Mouse (Mus musculus) gastrocnemius, postnatal 10 days (tissue): ENCODE results near the gene Ick. TPM values are rescaled to one million over a fixed set of nuclear protein-coding genes. Genes with fewer than 3 reads are reported as not detected.
"Not testable (repeated sequence)": the region's sequence is repeated elsewhere in the genome, so short reads cannot be mapped to it uniquely, and the experiment has no call there.

Source experiments
- DNase-seq: peaks from one replicate; pipeline ENCODE4 v3.0.0; 2021; ENCODE audit warnings: mixed read lengths
- long read RNA-seq, 2 experiments: library from polyadenylated mRNA; stranded (forward); transcript quantifications; one replicate each; pipeline ENCODE4 v2.0.0; 2021
- total RNA-seq, 2 experiments: library from RNA; stranded (reverse); gene quantifications; 2 replicates each; pipeline ENCODE4 v1.2.3; 2021

Gene Ick
- 10 to 100 TPM; 15.5 to 20.6 TPM for total RNA-seq
- long read RNA-seq, experiment 1, full-length matches to known transcripts, result 13 of 17 reads
- long read RNA-seq, experiment 1, partial matches to known transcripts, result 2 of 17 reads
- long read RNA-seq, experiment 1, other reads (novel, unspliced or antisense), result 2 of 17 reads
- long read RNA-seq, experiment 2, full-length matches to known transcripts, result 16 of 19 reads
- long read RNA-seq, experiment 2, partial matches to known transcripts, result 1 of 19 reads
- long read RNA-seq, experiment 2, other reads (novel, unspliced or antisense), result 2 of 19 reads

- peak; percentile 69 for DNase-seq
Measured at GRCm38 (mm10) chr9:78108796-78109239, at the start of gene Ick, which contains the start of gene Fbxo9. Gene Ick (plus strand): TSS chr9:78109192. Gene Fbxo9 (minus strand): TSS chr9:78109065.

- no peak for DNase-seq
Measured at GRCm38 (mm10) chr9:78059525-78060120, 49.4 kb upstream of the Ick start.

- DNase-seq, result no peak
Measured at GRCm38 (mm10) chr9:78062392-78062791, 46.6 kb upstream of the Ick start.

GRCm38 (mm10) chr9:78064121-78064520 lies 44.9 kb upstream of the Ick start:
- no peak for DNase-seq

GRCm38 (mm10) chr9:78070496-78070895 lies 38.5 kb upstream of the Ick start:
- DNase-seq, result no peak

GRCm38 (mm10) chr9:78071626-78072025 lies 37.4 kb upstream of the Ick start:
- DNase-seq, result no peak

- not testable (repeated sequence) for DNase-seq
Measured at GRCm38 (mm10) chr9:78073291-78073690, 35.7 kb upstream of the Ick start.

- DNase-seq, result no peak
Measured at GRCm38 (mm10) chr9:78073713-78074340, 35.2 kb upstream of the Ick start.

GRCm38 (mm10) chr9:78075256-78075655 lies 33.7 kb upstream of the Ick start:
- no peak for DNase-seq

GRCm38 (mm10) chr9:78078240-78078639 lies 30.8 kb upstream of the Ick start:
- no peak for DNase-seq

- no peak for DNase-seq
Measured at GRCm38 (mm10) chr9:78081835-78082234, 27.2 kb upstream of the Ick start.

GRCm38 (mm10) chr9:78084341-78084740 lies 24.7 kb upstream of the Ick start:
- DNase-seq, result no peak

- DNase-seq, result no peak
Measured at GRCm38 (mm10) chr9:78085722-78086287, 23.2 kb upstream of the Ick start.

GRCm38 (mm10) chr9:78087751-78088150 lies 21.2 kb upstream of the Ick start:
- no peak for DNase-seq

GRCm38 (mm10) chr9:78088521-78088920 lies 20.5 kb upstream of the Ick start:
- no peak for DNase-seq

GRCm38 (mm10) chr9:78088971-78089370 lies 20.0 kb upstream of the Ick start:
- no peak for DNase-seq

- DNase-seq, result no peak
Measured at GRCm38 (mm10) chr9:78089906-78090305, 19.1 kb upstream of the Ick start.

GRCm38 (mm10) chr9:78090596-78090995 lies 18.4 kb upstream of the Ick start:
- no peak for DNase-seq

- no peak for DNase-seq
Measured at GRCm38 (mm10) chr9:78095686-78096085, 13.3 kb upstream of the Ick start.

- DNase-seq, result no peak
Measured at GRCm38 (mm10) chr9:78096376-78096775, 12.6 kb upstream of the Ick start.

GRCm38 (mm10) chr9:78100956-78101355 lies 8.0 kb upstream of the Ick start:
- no peak for DNase-seq

GRCm38 (mm10) chr9:78101431-78101830 lies 7.6 kb upstream of the Ick start:
- DNase-seq, result no peak

GRCm38 (mm10) chr9:78103965-78104560 lies 4.9 kb upstream of the Ick start:
- no peak for DNase-seq
